Mouse (Mus musculus) brain, embryonic 14.5 days (tissue): ENCODE results near the gene Arid3b.

Experiments
- CTCF ChIP-seq: fragments of 200-500 bp; IDR thresholded peaks from 2 replicates; pipeline ENCODE4 v1.5.1; 2012; ENCODE audit warnings: inconsistent platforms, mild to moderate bottlenecking, moderate library complexity, borderline replicate concordance; ENCODE audit not compliant: insufficient read depth, insufficient read length; ENCODE audit errors: extremely low read depth
- POLR2A ChIP-seq: fragments of 200-500 bp; IDR thresholded peaks from 2 replicates; pipeline ENCODE4 v1.6.1; 2012; ENCODE audit warnings: mild to moderate bottlenecking, inconsistent platforms, borderline replicate concordance; ENCODE audit not compliant: poor library complexity, insufficient read depth, insufficient read length, severe bottlenecking; ENCODE audit errors: extremely low read depth

DNA sequence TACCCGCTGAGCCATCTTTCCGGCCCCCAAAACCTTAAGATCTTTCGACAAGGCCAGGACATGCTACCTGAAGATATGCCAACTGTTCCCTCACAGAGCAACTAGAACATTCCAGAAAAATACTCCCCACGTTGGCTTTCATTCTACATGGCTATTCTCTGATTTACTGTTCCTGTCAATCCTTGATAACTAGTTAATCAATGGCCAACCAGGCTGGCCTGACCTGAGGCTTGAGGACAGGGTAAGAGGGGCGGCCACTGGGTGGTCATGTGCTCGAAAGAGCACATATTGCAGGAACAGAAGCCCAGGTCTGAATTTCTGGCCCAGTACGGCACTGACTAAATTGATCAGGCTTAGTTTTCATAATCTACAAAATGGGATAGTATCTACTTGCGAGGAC is 39.1 kb downstream of the Arid3b start:
- TF ChIP-seq CTCF (no peak), POLR2A (no peak)
